Mouse (Mus musculus) midbrain, embryonic 14.5 days (tissue): Measurements from ENCODE around the gene Mlec. TPM values are rescaled to one million over a fixed set of nuclear protein-coding genes. Genes with fewer than 3 reads are reported as not detected.

Experiments used
- ATAC-seq: fragments of 200-750 bp; cut with Nextera tagmentation; 2 replicates; pipeline ENCODE4 v1.8.0; 2017; ENCODE audit warnings: moderate number of reproducible peaks, moderate library complexity; ENCODE audit not compliant: low FRiP score, low TSS enrichment
- DNase-seq: peaks from one replicate; pipeline ENCODE4 v3.0.0-alpha.2; 2015
- H3K27ac ChIP-seq: fragments of 300-500 bp; sonication (generic); replicated peaks from 2 replicates; pipeline ENCODE4 v1.5.1; 2014; ENCODE audit warnings: mild to moderate bottlenecking, low read depth, low read length, moderate library complexity
- H3K27me3 ChIP-seq: fragments of 300-500 bp; sonication (generic); 2 replicates; pipeline ENCODE4 v1.6.1; 2014; ENCODE audit warnings: low read length, control low read depth, mixed read lengths; ENCODE audit not compliant: control insufficient read depth, insufficient read depth
- H3K36me3 ChIP-seq: fragments of 300-500 bp; sonication (generic); 2 replicates; pipeline ENCODE4 v1.6.1; 2014; ENCODE audit warnings: low read length, control low read depth; ENCODE audit not compliant: control insufficient read depth, insufficient read depth
- H3K4me1 ChIP-seq: fragments of 300-500 bp; sonication (generic); 2 replicates; pipeline ENCODE4 v1.6.1; 2014; ENCODE audit warnings: mild to moderate bottlenecking, antibody characterized with exemption, low read length, control low read depth; ENCODE audit not compliant: control insufficient read depth, insufficient read depth
- H3K4me2 ChIP-seq: fragments of 300-500 bp; sonication (generic); 2 replicates; pipeline ENCODE4 v1.6.1; 2014; ENCODE audit warnings: mild to moderate bottlenecking, low read length, moderate library complexity
- H3K4me3 ChIP-seq: fragments of 300-500 bp; sonication (generic); replicated peaks from 2 replicates; pipeline ENCODE4 v1.5.1; 2014; ENCODE audit warnings: low read depth, low read length
- H3K9ac ChIP-seq: fragments of 300-500 bp; sonication (generic); replicated peaks from 2 replicates; pipeline ENCODE4 v1.6.1; 2014; ENCODE audit warnings: mild to moderate bottlenecking, low read length, moderate library complexity
- H3K9me3 ChIP-seq: fragments of 300-500 bp; sonication (generic); 2 replicates; pipeline ENCODE4 v1.6.1; 2016; ENCODE audit warnings: low read length, control low read depth, mixed read lengths; ENCODE audit not compliant: control insufficient read depth
- WGBS: fragments of 180-500 bp; shearing (Covaris S2); extraction: QIAGEN DNeasy Blood & Tissue Kit; methylation state at CpG from one replicate; pipeline ENCODE4 v1.1.7; 2014; 5-methylcytosine and 5-hydroxymethylcytosine counted together
- polyA plus RNA-seq: library from polyadenylated mRNA; unstranded; fragments of >200 nt; fragmentation: Nextera tagmentation; extraction: Ambion mirVana; gene quantifications from 2 replicates; pipeline ENCODE4 v1.2.1, GENCODE M21; 2014

Mlec gene
- polyA plus RNA-seq, 1 experiment from 2014 or later: 18.6 TPM

GRCm38 (mm10) chr5:115159165-115159564 is 1.2 kb upstream of the Mlec start:
- no peak for DNase-seq

GRCm38 (mm10) chr5:115156933-115157589 is 918 bp downstream of the Mlec start:
- H3K4me1 ChIP-seq: peaks cover 31% of the 10 kb centered on the region
- no peak overlapping the region; the same call in 1 of the 2 replicates for H3K27ac ChIP-seq
- WGBS: 2% methylated on average over 26 of the region's 26 CpGs

More at GRCm38 (mm10) chr5:115159165-115159564, 1.2 kb upstream of the Mlec start:
- Histone ChIP-seq H3K36me3 (no peaks in the 10 kb centered on the region), H3K27ac (peak overlapping the region; percentile 99), H3K9me3 (no peaks in the 10 kb centered on the region), H3K4me1 (peaks cover 31% of the 10 kb centered on the region), H3K9ac (peak overlapping the region; percentile 91), H3K4me2 (peak overlapping the region; percentile 96), H3K4me3 (peak overlapping the region; percentile 92), H3K27me3 (no peaks in the 10 kb centered on the region)
- no peak for ATAC-seq
- 29% methylated on average over 12 of the region's 12 CpGs for WGBS

GRCm38 (mm10) chr5:115156401-115156800 is 1.6 kb downstream of the Mlec start:
- WGBS: 64% methylated on average over 7 of the region's 7 CpGs
- H3K4me2 ChIP-seq: peak overlapping the region; percentile 96
- H3K27me3 ChIP-seq: no peaks in the 10 kb centered on the region
- ATAC-seq (no peak), DNase-seq (no peak)
- H3K27ac ChIP-seq: no peak overlapping the region
- peak overlapping the region; percentile 92; the same call in 1 of the 2 replicates for H3K4me3 ChIP-seq
- H3K9ac ChIP-seq: peak overlapping the region; percentile 91
- no peaks in the 10 kb centered on the region for H3K36me3 ChIP-seq
- peaks cover 31% of the 10 kb centered on the region for H3K4me1 ChIP-seq
- no peaks in the 10 kb centered on the region for H3K9me3 ChIP-seq

More at GRCm38 (mm10) chr5:115156933-115157589, 918 bp downstream of the Mlec start:
- DNase-seq (peak; percentile 22), ATAC-seq (no peak)
- Histone ChIP-seq H3K4me3 (peak overlapping the region; percentile 92), H3K9me3 (no peaks in the 10 kb centered on the region), H3K27me3 (no peaks in the 10 kb centered on the region), H3K4me2 (peak overlapping the region; percentile 96), H3K36me3 (no peaks in the 10 kb centered on the region), H3K9ac (peak overlapping the region; percentile 91)

GRCm38 (mm10) chr5:115155831-115156230 is 2.1 kb downstream of the Mlec start:
- H3K36me3 ChIP-seq: peaks cover 2% of the 10 kb centered on the region; the same call in 1 of the 2 replicates
- peak overlapping the region; percentile 10 for H3K9ac ChIP-seq
- DNase-seq (no peak), ATAC-seq (no peak)
- H3K4me1 ChIP-seq: peaks cover 31% of the 10 kb centered on the region
- H3K9me3 ChIP-seq: no peaks in the 10 kb centered on the region
- peak overlapping the region; percentile 96 for H3K4me2 ChIP-seq
- H3K27ac ChIP-seq: no peak overlapping the region
- 61% methylated on average over 5 of the region's 5 CpGs for WGBS
- H3K27me3 ChIP-seq: no peaks in the 10 kb centered on the region
- no peak overlapping the region for H3K4me3 ChIP-seq

- ATAC-seq: no peak
- peak overlapping the region; percentile 96 for H3K4me2 ChIP-seq
- no peak overlapping the region; the same call in 1 of the 2 replicates for H3K4me3 ChIP-seq
- no peaks in the 10 kb centered on the region for H3K27me3 ChIP-seq
- H3K4me1 ChIP-seq: peaks cover 31% of the 10 kb centered on the region
- no peaks in the 10 kb centered on the region for H3K9me3 ChIP-seq
- H3K27ac ChIP-seq: no peak overlapping the region
- peaks cover 8% of the 10 kb centered on the region for H3K36me3 ChIP-seq
- 78% methylated on average over 13 of the region's 13 CpGs for WGBS
- peak overlapping the region; percentile 31; the same call in 1 of the 2 replicates for H3K9ac ChIP-seq
- no peak for DNase-seq
Observed at GRCm38 (mm10) chr5:115155156-115155631, 2.8 kb downstream of the Mlec start.

GRCm38 (mm10) chr5:115152132-115152956 is 5.6 kb downstream of the Mlec start:
- Histone ChIP-seq H3K9me3 (no peaks in the 10 kb centered on the region), H3K36me3 (peaks cover 35% of the 10 kb centered on the region), H3K9ac (no peak overlapping the region), H3K4me3 (no peak overlapping the region), H3K27me3 (no peaks in the 10 kb centered on the region), H3K4me2 (no peak overlapping the region), H3K27ac (no peak overlapping the region), H3K4me1 (peaks cover 30% of the 10 kb centered on the region)
- WGBS: 72% methylated on average over 8 of the region's 8 CpGs
- ATAC-seq: no peak
- no peak for DNase-seq

GRCm38 (mm10) chr5:115151457-115151856 is 6.5 kb downstream of the Mlec start:
- peaks cover 21% of the 10 kb centered on the region for H3K4me1 ChIP-seq
- WGBS: 87% methylated on average over 13 of the region's 13 CpGs
- ATAC-seq (no peak), DNase-seq (no peak)
- no peak overlapping the region for H3K4me3 ChIP-seq
- no peak overlapping the region for H3K27ac ChIP-seq
- H3K9ac ChIP-seq: no peak overlapping the region
- no peak overlapping the region for H3K4me2 ChIP-seq
- no peaks in the 10 kb centered on the region for H3K27me3 ChIP-seq
- H3K9me3 ChIP-seq: no peaks in the 10 kb centered on the region
- H3K36me3 ChIP-seq: peaks cover 43% of the 10 kb centered on the region

GRCm38 (mm10) chr5:115150991-115151390 is 7.0 kb downstream of the Mlec start:
- peaks cover 48% of the 10 kb centered on the region for H3K36me3 ChIP-seq
- no peak overlapping the region for H3K9ac ChIP-seq
- no peaks in the 10 kb centered on the region for H3K27me3 ChIP-seq
- no peaks in the 10 kb centered on the region for H3K9me3 ChIP-seq
- H3K4me3 ChIP-seq: no peak overlapping the region
- H3K4me1 ChIP-seq: peaks cover 17% of the 10 kb centered on the region
- no peak for DNase-seq
- H3K27ac ChIP-seq: no peak overlapping the region
- no peak for ATAC-seq
- no peak overlapping the region for H3K4me2 ChIP-seq
- WGBS: 83% methylated on average over 5 of the region's 5 CpGs
